Mouse (Mus musculus): ENCODE results near the gene Serpine3. TPM values are rescaled to one million over a fixed set of nuclear protein-coding genes. Genes with fewer than 3 reads are reported as not detected.

Serpine3 gene
- polyA plus RNA-seq, 2 experiments = not detected

DNA sequence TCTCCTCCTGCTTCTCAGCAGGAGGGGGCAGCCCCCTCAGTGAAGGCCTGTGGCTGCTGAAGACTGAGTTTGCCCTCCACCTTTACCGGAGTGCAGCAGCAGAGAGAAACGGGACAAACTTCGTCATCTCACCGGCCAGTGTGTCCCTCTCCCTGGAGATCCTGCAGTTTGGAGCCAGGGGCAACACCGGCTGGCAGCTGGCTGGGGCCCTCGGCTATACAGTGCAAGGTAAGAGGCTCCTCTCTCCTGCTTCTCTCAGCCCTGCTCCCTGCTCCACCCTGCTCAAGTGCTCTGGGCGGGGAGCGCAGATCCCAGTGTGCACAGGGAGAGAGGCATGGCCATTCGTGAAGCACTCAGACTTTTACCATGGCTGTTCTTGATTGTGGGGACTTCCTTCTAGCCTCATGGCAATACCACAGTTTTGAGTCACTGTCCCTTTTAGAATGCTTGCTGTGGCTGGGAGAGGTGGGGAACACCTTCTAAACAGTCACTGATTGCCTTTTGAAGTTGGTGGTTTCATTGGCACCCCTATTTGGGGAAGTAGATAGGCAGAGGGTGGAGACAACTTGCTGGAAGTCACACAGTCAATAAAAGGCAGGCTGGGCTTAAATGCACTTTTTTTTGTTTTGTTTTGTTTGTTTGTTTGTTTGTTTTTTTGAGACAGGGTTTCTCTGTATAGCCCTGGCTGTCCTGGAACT lies 1.7 kb downstream of the Serpine3 start:
- Histone ChIP-seq H3K27ac (no peak overlapping the region), H3K27me3 (ENCODE audit: control insufficient read depth, insufficient read depth, low read length) (no peaks in the 10 kb centered on the region), H3K4me3 (ENCODE audit: insufficient read depth in 1 of 2, low read depth in 2 of 2, low read length in 2 of 2) (no peak overlapping the region), H3K9ac (replicated peaks) (no peak overlapping the region), H3K4me2 (ENCODE audit: low read depth) (no peak overlapping the region), H3K9me3 (ENCODE audit: control insufficient read depth, low read length) (no peaks in the 10 kb centered on the region), H3K4me1 (replicated peaks; ENCODE audit: control insufficient read depth in 2 of 2, insufficient read depth in 2 of 2, low read length in 1 of 2) (no peaks in the 10 kb centered on the region), H3K36me3 (replicated peaks; ENCODE audit: control insufficient read depth, insufficient read depth, low read depth) (no peaks in the 10 kb centered on the region)
- ATAC-seq (ENCODE audit: insufficient read depth) (no peak), DNase-seq (ENCODE audit: low read depth in 3 of 3, low spot score in 3 of 3) (no peak)
- WGBS (ENCODE audit: insufficient replicate concordance) = 45% methylated on average over 9 of the region's 9 CpGs
- TF ChIP-seq EP300 (IDR thresholded peaks at IDR 0.05; ENCODE audit: low read depth) (no peak), CTCF (IDR thresholded peaks at IDR 0.05; ENCODE audit: low read depth) (no peak)

DNA sequence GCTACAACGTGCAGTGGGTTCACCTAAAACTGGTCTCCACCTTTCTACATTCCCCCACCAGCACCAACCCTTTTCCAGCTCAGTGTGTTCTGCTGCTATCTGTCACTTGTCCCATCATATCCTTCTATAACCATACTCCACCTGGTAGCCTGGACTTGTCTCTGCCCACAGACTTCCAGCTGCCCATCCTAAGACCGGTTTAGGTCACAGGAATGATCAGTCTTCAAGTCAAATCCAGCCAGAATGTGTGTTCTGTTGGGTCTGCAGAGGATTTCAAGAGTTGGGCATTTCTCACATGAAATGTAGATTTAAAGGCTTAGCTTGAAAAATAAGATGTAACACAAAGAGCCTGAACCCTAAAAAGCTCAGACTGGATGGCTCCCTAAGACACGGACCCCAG lies 10.2 kb downstream of the Serpine3 start:
- Histone ChIP-seq H3K36me3 (replicated peaks; ENCODE audit: control insufficient read depth, insufficient read depth, low read depth) (no peaks in the 10 kb centered on the region), H3K4me1 (replicated peaks; ENCODE audit: control insufficient read depth in 2 of 2, insufficient read depth in 2 of 2, low read length in 1 of 2) (no peaks in the 10 kb centered on the region), H3K4me3 (ENCODE audit: insufficient read depth in 1 of 2, low read depth in 2 of 2, low read length in 2 of 2) (no peak overlapping the region), H3K27me3 (ENCODE audit: control insufficient read depth, insufficient read depth, low read length) (no peaks in the 10 kb centered on the region), H3K4me2 (ENCODE audit: low read depth) (no peak overlapping the region), H3K27ac (no peak overlapping the region), H3K9me3 (ENCODE audit: control insufficient read depth, low read length) (no peaks in the 10 kb centered on the region), H3K9ac (replicated peaks) (no peak overlapping the region)
- TF ChIP-seq CTCF (IDR thresholded peaks at IDR 0.05; ENCODE audit: low read depth) = no peak
- no peak for TF ChIP-seq EP300 (IDR thresholded peaks at IDR 0.05; ENCODE audit: low read depth)
- DNase-seq (ENCODE audit: low read depth in 3 of 3, low spot score in 3 of 3) = no peak
- ATAC-seq (ENCODE audit: insufficient read depth) = no peak
- 61% methylated on average over 3 of the region's 3 CpGs for WGBS (ENCODE audit: insufficient replicate concordance)

DNA sequence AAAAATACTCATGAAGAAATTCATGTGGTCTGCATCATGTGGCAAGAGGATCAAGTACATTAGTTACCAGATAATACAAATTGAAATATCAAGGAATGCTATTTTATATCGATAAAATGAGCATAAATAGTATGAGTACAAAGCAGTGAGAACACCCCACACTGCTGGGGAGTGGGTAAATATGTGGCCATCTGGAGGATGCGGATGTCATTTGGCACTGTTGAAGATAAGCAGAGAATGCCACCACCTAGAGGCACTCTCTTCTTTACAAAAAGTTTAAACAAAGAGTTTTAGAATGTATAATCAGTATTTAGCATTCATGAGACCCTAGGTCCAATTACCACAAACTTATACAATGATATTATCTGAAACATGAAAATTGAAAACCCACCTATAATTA lies 54.7 kb downstream of the Serpine3 start:
- Histone ChIP-seq H3K27me3 (ENCODE audit: control insufficient read depth, insufficient read depth, low read length) (no peaks in the 10 kb centered on the region), H3K4me3 (ENCODE audit: insufficient read depth in 1 of 2, low read depth in 2 of 2, low read length in 2 of 2) (no peak overlapping the region), H3K27ac (no peak overlapping the region), H3K36me3 (replicated peaks; ENCODE audit: control insufficient read depth, insufficient read depth, low read depth) (peaks cover 17% of the 10 kb centered on the region), H3K4me2 (ENCODE audit: low read depth) (no peak overlapping the region), H3K9ac (replicated peaks) (no peak overlapping the region), H3K4me1 (replicated peaks; ENCODE audit: control insufficient read depth in 2 of 2, insufficient read depth in 2 of 2, low read length in 1 of 2) (no peaks in the 10 kb centered on the region), H3K9me3 (ENCODE audit: control insufficient read depth, low read length) (no peaks in the 10 kb centered on the region)
- no peak for DNase-seq (ENCODE audit: low read depth in 3 of 3, low spot score in 3 of 3)
- ATAC-seq (ENCODE audit: insufficient read depth) = no peak
- TF ChIP-seq EP300 (IDR thresholded peaks at IDR 0.05; ENCODE audit: low read depth) (no peak), CTCF (IDR thresholded peaks at IDR 0.05; ENCODE audit: low read depth) (no peak)
- 80% methylated on average over 2 of the region's 2 CpGs for WGBS (ENCODE audit: insufficient replicate concordance)

DNA sequence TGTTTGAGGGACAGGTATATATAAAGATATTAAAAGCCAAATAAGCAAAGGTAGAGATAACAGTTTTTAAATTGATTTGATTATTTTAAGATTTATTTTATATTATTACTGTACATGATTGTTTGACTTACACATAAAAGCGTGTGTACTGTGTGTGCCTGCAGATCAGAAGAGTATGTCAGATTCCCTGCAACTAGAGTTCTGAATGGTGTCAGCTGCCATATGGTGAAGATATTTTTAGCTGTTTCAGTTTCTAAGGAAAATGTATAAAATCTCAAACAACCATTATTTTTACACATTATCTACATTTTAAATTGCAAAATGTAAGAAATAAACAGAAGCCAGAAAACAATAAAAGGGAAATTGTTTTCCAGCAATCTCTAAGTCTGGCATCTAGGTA lies 58.2 kb downstream of the Serpine3 start:
- Histone ChIP-seq H3K4me2 (ENCODE audit: low read depth) (no peak overlapping the region), H3K9me3 (ENCODE audit: control insufficient read depth, low read length) (no peaks in the 10 kb centered on the region), H3K36me3 (replicated peaks; ENCODE audit: control insufficient read depth, insufficient read depth, low read depth) (no peaks in the 10 kb centered on the region; the same call in 1 of the 2 replicates), H3K9ac (replicated peaks) (no peak overlapping the region), H3K4me1 (replicated peaks; ENCODE audit: control insufficient read depth in 2 of 2, insufficient read depth in 2 of 2, low read length in 1 of 2) (no peaks in the 10 kb centered on the region), H3K27ac (no peak overlapping the region), H3K27me3 (ENCODE audit: control insufficient read depth, insufficient read depth, low read length) (no peaks in the 10 kb centered on the region), H3K4me3 (ENCODE audit: insufficient read depth in 1 of 2, low read depth in 2 of 2, low read length in 2 of 2) (no peak overlapping the region)
- ATAC-seq (ENCODE audit: insufficient read depth) (no peak), DNase-seq (ENCODE audit: low read depth in 3 of 3, low spot score in 3 of 3) (no peak)
- 60% methylated on average over 1 of the region's 1 CpGs for WGBS (ENCODE audit: insufficient replicate concordance)
- TF ChIP-seq CTCF (IDR thresholded peaks at IDR 0.05; ENCODE audit: low read depth) (no peak), EP300 (IDR thresholded peaks at IDR 0.05; ENCODE audit: low read depth) (no peak)

DNA sequence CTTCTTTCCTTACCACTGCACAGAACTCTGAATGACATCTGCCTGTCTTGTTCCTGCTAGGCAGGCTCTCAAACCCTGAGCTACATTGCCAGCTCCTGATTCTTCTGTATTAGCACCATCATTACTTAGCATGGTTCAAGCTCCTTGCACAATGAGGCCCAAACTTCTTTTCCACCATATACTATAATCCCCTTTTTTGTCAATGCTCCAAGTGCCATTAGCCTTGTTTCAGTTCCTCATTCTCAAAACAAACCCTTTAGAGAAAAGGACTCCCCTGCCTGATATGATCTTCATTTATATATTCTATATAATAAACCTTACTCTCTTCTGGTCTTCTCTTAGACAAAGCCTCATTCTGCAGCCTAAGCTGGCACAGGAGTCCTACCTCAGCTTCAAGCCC lies 61.1 kb downstream of the Serpine3 start:
- ATAC-seq (ENCODE audit: insufficient read depth) (no peak), DNase-seq (ENCODE audit: low read depth in 3 of 3, low spot score in 3 of 3) (no peak)
- H3K4me1 ChIP-seq (replicated peaks; ENCODE audit: control insufficient read depth in 2 of 2, insufficient read depth in 2 of 2, low read length in 1 of 2) = no peaks in the 10 kb centered on the region
- H3K36me3 ChIP-seq (replicated peaks; ENCODE audit: control insufficient read depth, insufficient read depth, low read depth) = no peaks in the 10 kb centered on the region; the same call in 1 of the 2 replicates
- TF ChIP-seq CTCF (IDR thresholded peaks at IDR 0.05; ENCODE audit: low read depth) (no peak), EP300 (IDR thresholded peaks at IDR 0.05; ENCODE audit: low read depth) (no peak)
- no peak overlapping the region for H3K4me2 ChIP-seq (ENCODE audit: low read depth)
- no peaks in the 10 kb centered on the region for H3K27me3 ChIP-seq (ENCODE audit: control insufficient read depth, insufficient read depth, low read length)
- H3K4me3 ChIP-seq (ENCODE audit: insufficient read depth in 1 of 2, low read depth in 2 of 2, low read length in 2 of 2) = no peak overlapping the region
- no peak overlapping the region for H3K9ac ChIP-seq (replicated peaks)
- no peaks in the 10 kb centered on the region for H3K9me3 ChIP-seq (ENCODE audit: control insufficient read depth, low read length)
- H3K27ac ChIP-seq = no peak overlapping the region

Data from liver, embryonic 14.5 days (tissue).